Mouse (Mus musculus) bone marrow macrophage, adult 2 months (primary cell): ENCODE results near the gene Upb1.

Experiments used
- CTCF ChIP-seq: IDR thresholded peaks from 2 replicates; pipeline ENCODE4 v1.5.1; 2012; ENCODE audit warnings: low read depth, mild to moderate bottlenecking, low read length, moderate library complexity
- POLR2A ChIP-seq: IDR thresholded peaks from 2 replicates; pipeline ENCODE4 v1.6.1; 2012; ENCODE audit warnings: mild to moderate bottlenecking, low read depth, low read length, borderline replicate concordance

GRCm38 (mm10) chr10:75479955-75480354 is 79.0 kb downstream of the Upb1 start:
- TF ChIP-seq CTCF = no peak
- TF ChIP-seq POLR2A = no peak
